Mouse (Mus musculus) layer of hippocampus, adult 11-12 months (tissue): ENCODE results near the gene Gria1.

ENCODE experiments used
- DNase-seq: peaks from one replicate; pipeline ENCODE4 v3.0.0; 2022; ENCODE audit warnings: low spot score

The Gria1 gene

DNA sequence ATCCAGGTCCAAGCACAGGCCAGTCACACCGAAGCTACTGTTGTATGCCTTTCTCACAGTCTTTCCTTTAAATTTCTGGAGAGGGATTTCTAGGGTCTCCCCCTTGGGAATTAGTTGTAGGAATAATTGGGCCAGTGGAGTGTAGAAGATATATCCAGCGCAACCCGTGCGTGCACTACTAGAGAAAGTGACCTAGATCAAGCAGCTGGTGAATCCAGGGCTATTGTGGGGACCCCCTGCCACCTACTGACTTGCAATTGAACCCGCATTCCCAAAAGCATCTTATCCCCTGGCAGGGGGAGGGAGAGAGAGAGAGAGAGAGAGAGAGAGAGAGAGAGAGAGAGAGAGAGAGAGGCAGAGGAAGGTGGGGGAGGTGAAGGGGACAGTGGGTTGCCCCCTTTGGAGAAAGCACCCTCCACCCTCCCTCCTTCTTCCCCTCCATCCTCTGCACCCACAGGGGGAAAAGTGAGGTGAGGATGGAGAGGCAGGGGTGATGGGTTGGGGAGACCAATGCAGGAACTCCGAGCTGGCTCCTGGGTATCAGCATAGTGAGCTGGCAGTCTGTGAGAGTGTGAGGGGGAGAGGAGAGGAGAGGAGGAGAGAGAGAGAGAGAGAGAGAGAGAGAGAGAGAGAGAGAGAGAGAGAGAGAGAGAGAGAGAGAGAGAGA lies at the start of gene Gria1:
Gene Gria1, plus strand, starts transcription at position 364 of the 667 bp plus-strand sequence.
- DNase-seq: no peak

DNA sequence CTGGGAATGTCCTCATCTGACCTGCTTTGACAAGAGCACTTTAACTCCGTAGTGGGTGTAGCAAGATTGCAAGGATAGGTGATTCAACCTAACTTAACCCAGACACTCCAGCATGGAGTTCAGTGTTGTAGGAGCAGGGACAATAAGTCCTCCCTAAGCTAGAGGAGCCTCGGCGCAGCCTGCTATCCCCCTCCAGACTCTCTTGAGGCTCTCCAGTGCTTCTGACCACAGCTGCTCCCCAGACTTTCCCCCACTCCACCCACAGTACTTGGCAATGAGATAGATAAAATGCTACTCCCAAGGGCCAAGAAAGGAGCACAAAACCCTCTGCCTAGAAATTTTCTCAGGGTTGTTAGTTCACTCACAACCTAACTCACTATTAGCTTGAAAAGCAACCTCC lies 49.4 kb upstream of the Gria1 start:
- no peak for DNase-seq

DNA sequence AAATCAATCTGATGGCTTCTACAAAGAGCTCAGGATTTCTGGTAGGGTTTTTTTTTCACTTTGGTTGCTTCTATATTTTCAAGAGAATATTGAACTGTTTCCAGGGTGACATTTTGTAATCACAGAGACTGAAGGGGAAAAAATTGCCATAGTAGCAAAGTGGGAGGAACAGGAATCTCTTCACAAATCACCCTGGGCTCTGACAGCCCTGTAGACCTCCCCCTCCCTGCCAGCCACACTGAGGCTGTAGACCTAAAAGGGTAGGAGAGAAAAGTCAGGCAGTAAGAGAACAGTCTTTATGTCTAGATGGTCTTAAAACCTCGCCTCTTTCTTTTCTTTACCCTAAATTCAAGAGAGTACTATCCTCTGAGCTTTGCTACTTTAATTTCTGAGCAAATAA lies 38.4 kb upstream of the Gria1 start:
- no peak for DNase-seq

DNA sequence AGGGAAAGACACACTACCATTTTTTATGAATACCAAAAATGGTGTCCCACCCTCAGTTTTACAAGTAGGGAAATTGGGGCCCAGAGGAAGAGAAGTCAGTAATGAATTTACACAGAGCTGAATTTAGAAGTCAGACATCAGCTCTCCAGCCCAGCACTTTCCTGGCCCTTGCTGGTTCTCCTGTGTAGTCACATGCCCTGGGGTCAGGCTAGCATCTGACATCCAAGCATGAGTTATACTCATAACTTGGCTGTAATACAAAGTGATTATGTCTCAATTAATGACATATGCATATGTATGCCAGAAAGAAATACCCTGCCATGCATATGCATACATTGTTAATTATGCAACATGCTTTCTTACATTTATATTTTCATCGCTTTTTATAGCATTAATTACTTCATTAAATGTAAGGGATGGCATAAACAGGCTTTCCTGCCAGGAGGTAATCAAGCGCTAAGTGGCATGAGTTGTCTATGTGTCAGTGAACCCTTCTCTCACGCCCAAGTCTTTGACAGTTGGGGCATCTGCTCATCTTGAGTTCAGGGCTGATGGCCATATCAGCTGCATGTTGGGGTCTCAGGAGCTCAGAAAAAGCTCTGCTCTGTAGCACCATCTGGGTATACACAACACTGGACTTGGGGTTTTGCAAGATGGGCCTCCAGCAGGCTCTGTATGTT lies 26.7 kb upstream of the Gria1 start:
- no peak for DNase-seq

DNA sequence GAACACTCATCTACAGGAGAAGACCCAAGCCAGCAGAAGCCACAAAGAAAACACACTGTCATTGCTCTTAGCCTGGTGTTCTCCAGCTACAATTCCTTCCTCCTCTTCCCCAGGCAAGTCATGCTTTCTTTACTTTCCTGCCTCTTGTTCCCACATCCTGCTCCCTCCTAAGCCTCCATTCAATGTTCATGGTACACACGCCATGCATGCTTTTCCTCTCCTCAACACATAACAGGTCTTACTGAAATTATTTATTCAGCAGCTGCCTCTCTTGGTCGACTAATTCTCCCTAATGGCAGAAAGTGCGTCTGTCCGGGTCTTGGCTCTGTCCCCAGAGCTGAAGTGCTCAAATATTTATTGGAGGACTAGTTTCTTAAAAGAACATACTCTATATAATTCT lies 25.7 kb upstream of the Gria1 start:
- DNase-seq: no peak

DNA sequence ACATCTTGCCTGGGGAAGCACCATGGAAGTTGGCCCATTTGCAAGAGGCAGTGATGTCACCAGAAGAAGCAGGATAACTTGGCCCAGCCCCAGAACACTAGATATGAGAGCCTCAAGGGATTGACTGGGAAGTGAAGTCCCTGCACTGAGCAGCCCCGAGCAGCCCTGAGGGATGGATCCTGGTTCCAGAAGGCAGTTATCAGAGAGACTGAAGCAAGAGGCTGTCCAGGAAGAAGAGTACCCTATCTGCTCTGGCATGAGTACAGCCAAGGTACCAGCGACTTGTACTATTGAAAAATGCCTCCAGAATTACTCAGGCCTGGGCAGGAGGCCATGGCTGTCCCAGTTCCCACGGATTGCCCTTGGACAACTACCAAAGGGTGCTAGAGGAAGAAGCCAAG lies 11.6 kb upstream of the Gria1 start:
- no peak for DNase-seq

DNA sequence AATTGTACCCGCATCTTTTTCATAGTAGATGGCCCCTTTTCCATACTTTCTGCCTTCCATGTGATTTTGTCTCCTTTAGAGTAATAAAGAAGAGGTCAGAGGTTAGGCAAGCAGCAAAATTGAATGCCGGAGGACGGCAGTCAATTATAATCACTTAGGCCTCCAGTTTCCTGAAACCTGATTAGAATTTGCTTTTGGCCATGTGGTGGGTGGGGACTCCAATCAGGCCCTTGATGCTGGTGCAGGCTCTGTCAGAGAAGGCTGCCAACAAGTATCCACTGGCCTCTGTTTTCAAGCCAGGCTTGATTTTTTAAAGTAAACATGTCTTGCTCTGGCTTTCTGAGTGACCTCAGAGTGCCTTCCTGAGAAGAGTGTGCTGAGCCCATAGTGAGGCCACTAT lies 6.6 kb upstream of the Gria1 start:
- DNase-seq: no peak

DNA sequence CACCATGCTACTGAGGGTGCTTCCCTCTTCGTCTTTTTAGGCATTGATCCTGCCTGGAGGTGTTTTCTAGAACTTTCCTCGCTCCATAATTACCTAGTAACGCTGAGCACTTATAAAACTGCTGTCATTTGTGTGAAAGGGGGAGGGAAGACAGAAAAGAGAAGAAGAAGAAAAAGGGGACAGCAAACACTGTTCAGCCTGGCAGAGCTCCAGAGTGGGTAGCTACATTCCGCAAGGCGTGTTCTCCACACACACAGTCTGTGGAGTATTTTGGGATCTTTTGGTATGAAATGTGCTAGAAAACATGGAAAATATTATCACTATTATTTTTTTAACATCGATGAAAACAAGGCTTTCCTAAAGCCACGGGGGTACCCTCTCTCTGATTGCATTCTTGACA lies 5.8 kb upstream of the Gria1 start:
- no peak for DNase-seq

DNA sequence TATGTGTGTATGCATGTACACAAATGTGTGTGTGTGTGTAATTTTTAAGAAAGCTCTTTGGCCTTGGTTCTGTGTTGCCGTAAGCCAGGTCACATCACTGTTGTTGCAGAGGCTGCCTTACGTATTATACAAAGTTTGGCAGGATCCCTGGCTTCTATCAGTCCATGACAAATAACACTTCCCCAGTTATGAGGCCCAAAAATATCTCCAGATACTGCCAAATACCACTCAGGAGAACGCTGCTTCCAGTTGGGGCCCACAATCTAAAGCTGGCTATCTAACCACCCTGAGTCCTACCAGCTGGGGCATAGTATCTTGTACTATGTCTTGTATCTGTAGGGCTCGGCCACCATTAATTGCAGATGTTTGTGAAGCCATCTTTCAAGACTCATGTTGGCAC lies 3.4 kb upstream of the Gria1 start:
- DNase-seq: no peak

DNA sequence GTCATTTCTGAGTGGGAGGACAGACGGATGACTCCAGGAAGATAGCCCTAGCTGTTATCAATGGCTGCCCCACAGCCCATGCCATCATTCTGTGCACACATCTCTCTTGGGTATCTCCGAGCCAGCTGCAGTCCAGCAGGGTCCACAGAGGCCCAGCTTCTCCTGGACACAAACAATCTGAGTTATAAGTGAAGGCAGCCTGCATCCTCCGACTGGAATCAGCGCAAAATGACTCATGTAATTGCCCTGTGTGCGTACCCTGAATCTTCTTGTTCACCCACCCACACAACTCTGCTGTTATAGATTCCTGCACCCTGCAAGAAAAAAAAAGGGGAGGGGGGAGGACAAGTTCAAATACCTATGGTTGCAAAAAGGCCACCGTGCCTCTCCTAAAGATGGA lies 576 bp upstream of the Gria1 start:
- no peak for DNase-seq

DNA sequence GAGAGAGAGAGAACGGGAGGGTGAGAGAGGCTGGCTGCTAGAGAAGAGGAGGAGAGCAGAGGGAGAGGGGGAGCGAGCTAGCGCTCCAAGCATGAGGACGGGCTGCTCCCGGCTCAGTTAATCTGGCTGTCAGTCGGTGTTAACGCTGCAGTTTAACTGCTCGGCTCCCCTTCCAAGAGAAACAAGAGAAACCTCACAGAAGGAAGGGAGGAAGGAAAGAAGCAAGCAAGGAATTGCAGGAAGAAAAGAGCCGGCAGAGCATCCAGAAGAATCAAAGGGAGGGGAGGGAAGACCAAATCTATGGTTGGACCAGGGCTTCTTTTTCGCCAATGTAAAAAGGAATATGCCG lies 478 bp downstream of the Gria1 start:
- peak; percentile 69 for DNase-seq

DNA sequence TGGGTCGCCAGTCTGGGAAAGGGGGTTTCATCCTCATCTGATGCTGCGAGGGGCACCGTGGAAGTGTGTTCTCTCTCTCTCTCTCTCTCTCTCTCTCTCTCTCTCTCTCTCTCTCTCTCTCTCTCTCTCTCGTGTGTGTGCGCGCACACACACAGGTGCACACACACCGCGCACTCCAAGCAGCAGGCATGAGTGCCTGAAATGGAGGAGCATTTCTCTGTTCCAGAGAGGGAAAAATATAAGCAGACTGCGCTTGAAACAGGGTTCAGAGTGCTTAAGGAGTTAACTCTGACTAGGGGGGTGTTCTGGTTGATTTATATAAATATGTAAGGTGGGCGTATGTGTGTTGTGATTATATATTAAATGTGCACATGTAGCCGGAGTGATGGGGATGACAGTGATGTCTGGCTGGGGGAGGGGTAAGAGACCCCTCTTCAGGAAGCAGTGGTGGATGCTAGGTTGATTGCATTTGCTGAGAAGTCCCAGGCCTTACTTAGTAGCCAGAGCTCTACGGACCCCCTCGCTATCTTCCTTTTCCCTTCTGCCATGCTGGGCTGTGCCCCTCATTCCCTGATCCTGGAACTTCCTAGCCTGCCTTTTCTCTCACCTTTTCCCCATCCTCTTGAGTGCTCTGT lies 1.2 kb downstream of the Gria1 start:
- no peak for DNase-seq

DNA sequence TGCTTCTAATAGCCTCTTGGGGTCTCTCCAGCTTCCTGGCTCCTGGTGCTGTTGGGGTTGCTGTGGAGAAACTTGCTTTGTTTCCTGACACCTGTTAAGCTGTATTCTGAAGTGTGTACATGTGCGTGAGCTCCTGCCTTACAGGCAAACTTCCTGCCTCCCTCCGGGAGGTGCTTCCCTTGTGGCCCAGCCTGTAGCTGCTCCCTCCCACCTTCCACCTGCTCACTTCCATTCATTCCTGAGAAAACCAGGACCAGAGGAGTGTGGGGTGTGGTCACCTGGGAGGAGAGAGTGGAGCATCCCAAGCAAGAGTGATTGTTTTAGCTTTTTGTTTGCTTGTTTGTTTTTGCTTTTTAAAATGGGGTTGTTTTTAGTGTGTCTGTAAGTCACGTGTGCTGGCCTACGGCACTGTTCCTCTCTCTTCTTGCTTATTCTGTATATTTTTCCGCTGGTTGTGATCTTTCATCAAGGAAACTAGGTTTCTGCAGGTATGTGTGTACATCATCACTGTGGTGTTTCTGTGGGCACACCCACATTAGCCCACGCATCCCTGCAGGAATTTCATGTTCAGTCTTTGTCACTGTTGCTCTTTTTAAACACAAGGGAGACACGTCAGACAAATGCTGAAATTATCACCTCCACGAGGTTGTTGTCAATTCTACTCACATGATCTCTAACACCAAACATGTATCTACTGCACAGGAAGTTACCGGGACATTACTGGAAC lies 2.4 kb downstream of the Gria1 start:
- no peak for DNase-seq

DNA sequence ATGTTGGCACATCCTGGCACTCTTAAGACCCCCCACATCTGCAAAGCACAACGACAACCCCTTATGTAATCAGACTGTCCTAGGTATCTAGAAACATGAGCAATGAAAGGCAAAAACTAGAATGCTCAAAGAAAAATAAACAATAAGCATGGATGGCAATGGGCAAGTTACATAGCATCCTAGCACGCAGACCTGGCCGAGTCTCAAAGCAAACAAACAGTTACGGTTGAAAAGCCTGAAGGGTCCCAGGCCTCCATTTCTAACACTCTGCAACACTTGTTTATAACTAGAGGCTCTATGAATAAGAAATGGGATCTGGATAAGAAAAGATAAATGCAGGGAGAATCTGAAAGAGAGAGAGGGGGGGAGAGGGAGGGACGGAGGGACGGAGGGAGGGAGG lies 3.2 kb downstream of the Gria1 start:
- no peak for DNase-seq

DNA sequence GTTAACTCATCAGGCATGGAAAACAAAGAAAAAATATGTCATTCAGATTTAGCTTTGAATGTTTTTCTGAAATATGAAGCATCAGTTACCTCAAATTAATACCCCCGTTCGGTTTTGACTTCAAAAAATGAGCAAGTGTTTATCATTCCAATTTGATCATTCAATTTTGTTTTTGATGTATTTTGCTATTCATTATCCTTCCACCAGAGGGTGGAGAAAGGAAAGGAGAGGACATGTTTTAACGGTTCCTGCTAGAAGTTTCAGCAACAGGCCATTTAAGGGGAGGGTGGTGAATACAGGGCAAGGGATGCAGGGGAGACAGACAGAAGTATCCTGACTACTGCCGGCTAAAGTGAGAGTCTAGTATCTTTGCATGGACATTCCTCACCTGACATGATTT lies 7.3 kb downstream of the Gria1 start:
- DNase-seq: no peak

DNA sequence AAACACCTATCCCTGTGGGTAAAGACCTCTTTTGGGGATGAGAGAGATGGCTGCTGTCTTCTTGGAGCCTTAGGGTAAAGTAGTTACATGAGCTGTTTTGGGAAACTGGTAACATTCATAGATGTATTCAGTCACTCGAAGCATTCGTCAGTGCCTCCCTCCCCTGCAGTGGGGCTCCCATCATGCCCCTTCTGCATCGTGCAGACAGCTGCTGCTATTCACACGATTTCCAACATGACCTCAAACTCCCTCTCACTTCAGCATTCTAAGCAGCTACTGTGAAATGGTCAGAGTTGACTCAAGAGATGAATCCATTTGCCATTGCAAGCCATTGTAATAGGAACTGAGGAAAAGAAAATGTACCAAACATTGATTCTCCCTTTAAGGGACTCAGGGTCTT lies 11.2 kb downstream of the Gria1 start:
- no peak for DNase-seq

DNA sequence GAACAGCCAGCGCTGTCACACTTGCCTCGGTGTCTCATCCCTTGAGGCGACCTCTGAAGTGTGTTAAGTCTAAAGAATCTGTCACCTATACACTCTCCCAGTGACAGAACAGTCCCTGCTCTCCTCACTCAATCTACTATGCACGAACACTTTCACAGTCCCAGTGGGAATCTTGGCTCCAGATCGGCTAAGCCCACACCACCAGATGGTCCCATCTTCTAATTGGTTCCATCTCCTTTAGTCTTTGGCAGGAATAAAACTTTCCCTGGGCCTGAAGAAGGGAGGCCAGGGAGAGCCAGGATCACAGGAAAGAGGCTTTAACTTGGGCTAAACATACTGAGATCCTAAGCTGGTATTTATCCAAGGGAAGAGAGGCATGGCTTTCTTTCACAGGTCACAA lies 19.3 kb downstream of the Gria1 start:
- peak; percentile 75 for DNase-seq

DNA sequence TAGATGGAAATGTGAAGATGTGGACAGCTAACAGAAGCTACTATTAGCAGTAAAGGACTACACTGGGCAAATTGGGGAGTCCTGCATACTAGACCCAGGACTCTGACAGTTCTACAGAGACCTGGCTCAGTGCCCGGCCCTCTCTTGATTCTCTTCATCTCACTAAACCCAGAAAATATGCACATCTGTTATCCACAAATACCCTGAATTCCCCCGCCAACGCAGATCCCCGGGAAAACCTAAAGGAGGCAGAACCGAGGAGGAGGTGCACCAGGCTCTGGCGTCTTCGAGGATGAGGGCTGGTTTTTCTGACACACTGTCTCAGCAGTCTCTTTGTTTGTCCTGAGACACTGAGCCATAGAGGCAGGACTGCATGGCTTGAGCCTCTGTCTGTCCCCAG lies 27.6 kb downstream of the Gria1 start:
- peak; percentile 75 for DNase-seq

DNA sequence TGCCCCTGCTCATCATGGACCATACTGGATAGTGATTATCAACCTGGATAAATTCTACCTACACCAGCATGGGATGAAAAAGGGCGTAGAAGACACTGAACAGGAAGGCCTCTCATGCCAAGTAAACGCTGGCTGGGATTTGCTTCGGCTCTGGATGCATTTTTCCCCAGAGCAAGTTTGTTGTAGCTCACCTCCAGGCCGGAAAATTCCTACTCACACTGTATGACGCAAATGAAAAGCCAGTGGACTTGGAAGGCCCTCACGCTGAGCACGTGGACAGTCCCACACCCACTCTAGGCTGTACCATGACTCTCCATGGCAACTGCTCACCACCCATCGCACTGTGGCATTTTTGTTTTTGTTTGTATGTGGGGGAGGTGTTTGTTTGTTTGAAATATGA lies 28.1 kb downstream of the Gria1 start:
- no peak for DNase-seq

DNA sequence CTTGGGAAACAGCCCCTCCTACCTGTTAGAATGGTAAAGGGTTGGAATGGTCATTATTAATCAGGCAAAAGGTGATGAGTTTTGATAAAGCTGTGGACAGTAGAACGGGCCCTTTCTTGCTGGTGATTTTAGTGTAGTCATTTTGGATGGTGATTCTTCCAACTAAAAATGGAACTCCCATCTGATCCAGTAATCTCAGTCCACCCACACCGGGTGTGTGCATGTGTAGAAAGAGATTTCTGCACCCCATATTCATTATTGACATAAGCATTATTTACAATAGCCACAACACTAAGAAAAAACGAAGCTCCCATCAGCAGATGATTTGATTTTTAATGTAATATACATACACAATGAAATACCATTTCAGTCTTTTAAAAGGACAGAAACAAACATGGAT lies 30.9 kb downstream of the Gria1 start:
- no peak for DNase-seq

DNA sequence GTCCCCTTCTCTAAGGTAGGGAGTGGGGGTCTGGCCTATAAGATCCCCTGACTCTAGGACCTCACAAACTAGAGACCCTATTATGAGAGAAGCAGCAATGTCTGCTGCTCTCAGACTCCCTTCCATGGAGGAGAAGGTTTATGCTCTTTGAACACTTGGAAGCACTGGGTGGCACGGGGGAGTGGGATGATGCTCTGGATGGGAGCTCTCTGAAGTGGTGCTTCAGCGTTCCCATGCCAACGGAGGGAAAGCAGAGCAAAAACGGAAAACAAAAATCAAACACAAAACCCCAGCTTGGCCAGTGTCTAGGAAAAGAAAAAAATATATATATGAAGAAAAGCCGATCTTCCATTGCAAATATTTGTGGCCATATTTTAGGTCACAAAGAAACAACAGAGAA lies 33.0 kb downstream of the Gria1 start:
- DNase-seq: peak; percentile 40

DNA sequence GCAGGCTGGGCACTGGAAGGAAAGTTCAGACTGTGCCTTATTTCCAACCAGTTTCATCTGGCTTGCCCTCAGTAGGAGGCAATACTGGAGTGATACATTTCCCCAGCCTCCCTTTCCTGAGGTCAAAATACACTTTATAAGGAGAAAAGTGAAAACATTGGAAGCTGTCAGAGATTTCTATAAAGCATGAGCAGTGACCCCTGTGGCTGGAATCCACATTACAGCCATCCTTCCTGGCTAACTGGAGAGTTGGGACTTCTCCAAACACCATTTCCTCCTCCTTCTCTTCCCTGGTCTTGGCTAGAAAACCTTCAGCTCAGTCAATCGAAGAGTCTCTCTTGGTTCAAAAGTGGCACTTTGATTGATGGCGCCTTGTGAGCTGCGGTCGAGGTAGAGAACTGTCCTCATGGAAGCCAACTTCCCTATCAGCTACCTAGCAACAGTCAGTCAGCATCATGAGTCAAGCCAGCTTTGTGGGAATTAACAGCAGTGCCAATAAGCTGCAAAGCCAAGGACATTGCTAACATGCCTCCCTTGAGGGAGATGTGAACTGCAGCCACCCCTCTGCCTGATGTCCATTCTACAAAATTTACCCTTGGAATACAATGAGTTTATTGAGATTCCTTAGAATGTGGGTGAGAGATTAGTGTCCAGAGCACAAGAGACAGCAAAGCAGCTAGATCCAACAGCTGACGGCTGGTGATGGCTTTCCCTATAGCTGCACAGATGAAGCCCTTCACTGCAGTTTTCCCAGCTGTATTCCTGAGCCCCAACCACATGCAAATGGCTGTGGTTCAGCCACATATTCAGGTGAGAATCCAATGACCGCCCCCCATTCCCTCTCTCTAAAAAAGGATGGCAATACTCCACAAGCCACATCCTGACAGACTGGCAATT lies 40.7 kb downstream of the Gria1 start:
- DNase-seq: no peak
